Mouse (Mus musculus): Measurements from ENCODE around the gene Astn1.

Gene Astn1

GRCm38 (mm10) chr1:158509112-158509855 is 147.2 kb downstream of the Astn1 start:
- CTCF ChIA-PET: no interaction called here
- POLR2A ChIA-PET: no interaction called here

- ChIA-PET CTCF (interaction anchor here in 1 of 4 experiments (0.6 kb wide), 1 partner anchor 125 kb away, joined by 8 read pairs; no protein-coding TSS in a partner anchor), POLR2A (no interaction called here)
Measured at GRCm38 (mm10) chr1:158510478-158511207, 148.6 kb downstream of the Astn1 start.

- CTCF ChIA-PET: interaction anchor here in 1 of 4 experiments (0.7 kb wide), 1 partner anchor 353 kb away, joined by 7 read pairs; no protein-coding TSS in a partner anchor
- POLR2A ChIA-PET: interaction anchor here in 1 of 4 experiments (0.6 kb wide), 1 partner anchor 14 kb away, joined by 3 read pairs; no protein-coding TSS in a partner anchor
Measured at GRCm38 (mm10) chr1:158512089-158512488, 150.0 kb downstream of the Astn1 start.

GRCm38 (mm10) chr1:158512636-158513035 is 150.6 kb downstream of the Astn1 start:
- POLR2A ChIA-PET: interaction anchor here in 1 of 4 experiments (0.6 kb wide), 1 partner anchor 14 kb away, joined by 3 read pairs; no protein-coding TSS in a partner anchor
- CTCF ChIA-PET: interaction anchor here in 1 of 4 experiments (0.7 kb wide), 1 partner anchor 354 kb away, joined by 7 read pairs; no protein-coding TSS in a partner anchor

GRCm38 (mm10) chr1:158513572-158513971 is 151.5 kb downstream of the Astn1 start:
- ChIA-PET CTCF (no interaction called here), POLR2A (no interaction called here)

- ChIA-PET CTCF (no interaction called here), POLR2A (no interaction called here)
Measured at GRCm38 (mm10) chr1:158516558-158516957, 154.5 kb downstream of the Astn1 start.

GRCm38 (mm10) chr1:158536195-158536594 is 174.1 kb downstream of the Astn1 start:
- CTCF ChIA-PET: no interaction called here
- POLR2A ChIA-PET: no interaction called here

- CTCF ChIA-PET: no interaction called here
- POLR2A ChIA-PET: no interaction called here
Measured at GRCm38 (mm10) chr1:158536867-158537266, 174.8 kb downstream of the Astn1 start.

GRCm38 (mm10) chr1:158545095-158545494 is 183.0 kb downstream of the Astn1 start:
- ChIA-PET POLR2A (no interaction called here), CTCF (no interaction called here)

- ChIA-PET POLR2A (no interaction called here), CTCF (no interaction called here)
Measured at GRCm38 (mm10) chr1:158546513-158546912, 184.4 kb downstream of the Astn1 start.

- ChIA-PET CTCF (no interaction called here), POLR2A (no interaction called here)
Measured at GRCm38 (mm10) chr1:158547592-158548211, 185.6 kb downstream of the Astn1 start.

- POLR2A ChIA-PET: no interaction called here
- CTCF ChIA-PET: no interaction called here
Measured at GRCm38 (mm10) chr1:158548319-158548718, 186.2 kb downstream of the Astn1 start.

- ChIA-PET POLR2A (no interaction called here), CTCF (no interaction called here)
Measured at GRCm38 (mm10) chr1:158549616-158550015, 187.5 kb downstream of the Astn1 start.

- ChIA-PET POLR2A (no interaction called here), CTCF (no interaction called here)
Measured at GRCm38 (mm10) chr1:158551951-158552350, 189.9 kb downstream of the Astn1 start.

- POLR2A ChIA-PET: no interaction called here
- CTCF ChIA-PET: no interaction called here
Measured at GRCm38 (mm10) chr1:158553341-158553740, 191.3 kb downstream of the Astn1 start.

GRCm38 (mm10) chr1:158554020-158554505 is 192.0 kb downstream of the Astn1 start:
- POLR2A ChIA-PET: no interaction called here

GRCm38 (mm10) chr1:158573168-158573567 is 211.1 kb downstream of the Astn1 start:
- CTCF ChIA-PET: no interaction called here

More at GRCm38 (mm10) chr1:158554020-158554505, 192.0 kb downstream of the Astn1 start:
- CTCF ChIA-PET: interaction anchor here in 1 of 4 experiments (0.6 kb wide), 1 partner anchor 993 kb away, joined by 4 read pairs; no protein-coding TSS in a partner anchor

GRCm38 (mm10) chr1:158573597-158573996 is 211.5 kb downstream of the Astn1 start:
- POLR2A ChIA-PET: no interaction called here
- CTCF ChIA-PET: no interaction called here

More at GRCm38 (mm10) chr1:158573168-158573567, 211.1 kb downstream of the Astn1 start:
- POLR2A ChIA-PET: no interaction called here

- CTCF ChIA-PET: interaction anchor here in 3 of 4 experiments (0.6 to 1.2 kb wide), 3 partner anchors 21 to 1526 kb away, joined by 3 to 5 read pairs (median 3); no protein-coding TSS in a partner anchor
- POLR2A ChIA-PET: no interaction called here
Measured at GRCm38 (mm10) chr1:158575997-158576396, 213.9 kb downstream of the Astn1 start.

GRCm38 (mm10) chr1:158581806-158582205 is 219.7 kb downstream of the Astn1 start:
- ChIA-PET CTCF (no interaction called here), POLR2A (no interaction called here)

Data from embryonic stem cell, embryonic (primary cell).